Mouse (Mus musculus): ENCODE data around the gene Drosha. TPM values are rescaled to one million over a fixed set of nuclear protein-coding genes. Genes with fewer than 3 reads are reported as not detected.

The Drosha gene
- polyA plus RNA-seq, 1 experiment from 2014 or later: 31.2 TPM

DNA sequence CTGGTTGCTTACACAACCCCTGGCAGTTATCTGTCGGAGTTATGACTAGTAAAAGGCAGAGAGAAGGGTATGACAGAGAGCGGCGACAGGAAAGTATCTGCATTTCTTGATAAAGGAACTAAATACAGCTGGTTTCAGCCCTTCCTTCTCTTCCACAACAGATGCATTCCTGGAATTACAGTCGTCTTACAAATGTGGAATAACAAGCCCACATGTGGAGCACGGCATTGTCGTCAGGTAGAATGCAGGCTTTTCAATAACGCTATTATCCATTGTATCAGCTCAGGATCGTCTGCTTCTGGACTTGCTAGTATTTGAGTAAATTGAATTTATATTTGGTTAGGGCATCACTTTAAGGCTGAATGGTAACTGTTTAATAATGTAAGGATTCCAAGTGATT, 144.2 kb downstream of the Drosha start:
- H3K9me3 ChIP-seq: no peaks in the 10 kb centered on the region
- no peak overlapping the region for H3K4me2 ChIP-seq
- no peak for ATAC-seq (ENCODE audit: insufficient number of reproducible peaks, low FRiP score, low TSS enrichment, low read depth)
- no peak overlapping the region for H3K9ac ChIP-seq
- 80% methylated on average over 8 of the region's 8 CpGs for WGBS
- no peaks in the 10 kb centered on the region for H3K4me1 ChIP-seq
- H3K4me3 ChIP-seq: no peak overlapping the region
- H3K36me3 ChIP-seq: no peaks in the 10 kb centered on the region
- H3K27ac ChIP-seq: no peak overlapping the region
- H3K27me3 ChIP-seq: no peaks in the 10 kb centered on the region

DNA sequence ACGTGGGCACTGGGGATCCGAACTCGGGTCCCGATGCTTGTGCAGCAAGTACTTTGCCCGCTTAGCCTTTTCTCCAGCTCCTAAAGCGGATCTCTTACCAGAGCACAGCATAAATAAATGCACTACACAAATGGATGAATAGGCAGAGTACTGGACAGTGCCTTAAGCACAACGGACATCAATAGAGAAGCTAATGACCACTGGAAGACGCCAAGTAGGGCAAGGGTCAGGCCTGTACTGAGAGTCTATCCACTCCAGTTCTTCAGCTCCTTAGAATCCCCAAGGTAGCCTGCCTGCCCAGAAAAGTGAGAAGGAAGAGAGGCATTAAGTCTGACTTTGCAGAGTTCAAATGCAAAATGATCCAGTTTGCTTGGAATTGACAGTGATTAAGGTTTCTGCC, 147.8 kb downstream of the Drosha start:
- no peak for ATAC-seq (ENCODE audit: insufficient number of reproducible peaks, low FRiP score, low TSS enrichment, low read depth)
- no peaks in the 10 kb centered on the region for H3K27me3 ChIP-seq
- H3K4me2 ChIP-seq: no peak overlapping the region
- no peak overlapping the region for H3K9ac ChIP-seq
- H3K9me3 ChIP-seq: no peaks in the 10 kb centered on the region
- no peak overlapping the region for H3K4me3 ChIP-seq
- 86% methylated on average over 8 of the region's 8 CpGs for WGBS
- no peaks in the 10 kb centered on the region for H3K36me3 ChIP-seq
- no peak overlapping the region for H3K27ac ChIP-seq
- H3K4me1 ChIP-seq: no peaks in the 10 kb centered on the region

Small RNA genes lying within 50 kb of the gene (microRNA-seq; reads per million reads assigned to microRNA genes)
- not detected for gene Gm47288

Other genes starting within 250 kb of the Drosha start
- 38.1 and 39.8 TPM in 2 replicates for gene Pdzd2, start 84.9 kb upstream of the Drosha start, polyA plus RNA-seq (2015; fragmentation: Nextera tagmentation; extraction: Ambion mirVana)
- gene 6030458C11Rik, start 166 bp upstream of the Drosha start, polyA plus RNA-seq (2015; fragmentation: Nextera tagmentation; extraction: Ambion mirVana): 31.3 and 34.3 TPM in 2 replicates